Mouse (Mus musculus) thymus, adult 2 months (tissue): ENCODE measurements around the gene 9630041A04Rik. TPM values are rescaled to one million over a fixed set of nuclear protein-coding genes. Genes with fewer than 3 reads are reported as not detected.

Source experiments
- DNase-seq: peaks from one replicate; pipeline ENCODE4 v3.0.0; 2021
- H3K27ac ChIP-seq: fragments of 200-500 bp; 2 replicates; pipeline ENCODE4 v1.5.1; 2012; ENCODE audit warnings: low read length, control low read depth; ENCODE audit not compliant: control insufficient read depth, insufficient read depth
- H3K27me3 ChIP-seq: fragments of 200-500 bp; 2 replicates; pipeline ENCODE4 v1.6.1; 2012; ENCODE audit warnings: mild to moderate bottlenecking, low read length, moderate library complexity, mixed read lengths; ENCODE audit not compliant: control insufficient read depth, insufficient read depth
- H3K36me3 ChIP-seq: fragments of 200-500 bp; 2 replicates; pipeline ENCODE4 v1.6.1; 2012; ENCODE audit warnings: mild to moderate bottlenecking, low read length, moderate library complexity; ENCODE audit not compliant: control insufficient read depth, insufficient read depth
- H3K4me1 ChIP-seq: fragments of 200-500 bp; replicated peaks from 2 replicates; pipeline ENCODE4 v1.6.1; 2012; ENCODE audit warnings: low read length; ENCODE audit not compliant: control insufficient read depth, insufficient read depth
- H3K4me3 ChIP-seq: fragments of 200-500 bp; 2 replicates; pipeline ENCODE4 v1.5.1; 2012; ENCODE audit warnings: mild to moderate bottlenecking, low read length, control low read depth, moderate library complexity; ENCODE audit not compliant: control insufficient read depth, insufficient read depth
- CTCF ChIP-seq: fragments of 200-500 bp; IDR thresholded peaks from 2 replicates; pipeline ENCODE4 v1.5.1; 2012; ENCODE audit warnings: mild to moderate bottlenecking, control low read depth, low read length, moderate library complexity, borderline replicate concordance; ENCODE audit not compliant: control insufficient read depth, poor library complexity, insufficient read depth; ENCODE audit errors: extremely low read depth
- POLR2A ChIP-seq: fragments of 200-500 bp; IDR thresholded peaks from 2 replicates; pipeline ENCODE4 v1.6.1; 2012; ENCODE audit warnings: mild to moderate bottlenecking, low read length, control low read depth, moderate library complexity; ENCODE audit not compliant: control insufficient read depth, poor library complexity, insufficient read depth; ENCODE audit errors: extremely low read depth
- WGBS: fragments of 180-500 bp; shearing (Covaris S2); methylation state at CpG from one replicate; pipeline ENCODE4 v1.1.7; 2018; 5-methylcytosine and 5-hydroxymethylcytosine counted together
- polyA plus RNA-seq: library from polyadenylated mRNA; depleted of rRNA; stranded (reverse); fragments of >200 nt; gene quantifications from 2 replicates; pipeline ENCODE4 v1.2.3, GENCODE M21; 2012

Gene 9630041A04Rik
- polyA plus RNA-seq, 1 experiment, result not detected

GRCm38 (mm10) chr9:101939006-101939405 lies 77.4 kb downstream of the 9630041A04Rik start:
- H3K4me1 ChIP-seq, result no peaks in the 10 kb centered on the region
- no peak for DNase-seq

GRCm38 (mm10) chr9:101940182-101940581 lies 78.5 kb downstream of the 9630041A04Rik start:
- no peaks in the 10 kb centered on the region for H3K27me3 ChIP-seq
- no peaks in the 10 kb centered on the region for H3K36me3 ChIP-seq
- no peaks in the 10 kb centered on the region for H3K4me1 ChIP-seq
- H3K4me3 ChIP-seq, result no peak overlapping the region
- H3K27ac ChIP-seq, result no peak overlapping the region
- TF ChIP-seq CTCF (no peak), POLR2A (no peak)
- DNase-seq, result no peak
- whole genome bisulfite sequencing, result 59% methylated on average over 3 of the region's 3 CpGs

More at GRCm38 (mm10) chr9:101939006-101939405, 77.4 kb downstream of the 9630041A04Rik start:
- Histone ChIP-seq H3K4me3 (no peak overlapping the region), H3K27me3 (no peaks in the 10 kb centered on the region), H3K36me3 (no peaks in the 10 kb centered on the region), H3K27ac (no peak overlapping the region)
- TF ChIP-seq CTCF, result no peak
- no peak for TF ChIP-seq POLR2A
- 95% methylated on average over 5 of the region's 5 CpGs for WGBS

- Histone ChIP-seq H3K27ac (no peak overlapping the region), H3K36me3 (no peaks in the 10 kb centered on the region), H3K4me1 (no peaks in the 10 kb centered on the region), H3K4me3 (no peak overlapping the region), H3K27me3 (no peaks in the 10 kb centered on the region)
- DNase-seq, result no peak
- no peak for TF ChIP-seq POLR2A
- no peak for TF ChIP-seq CTCF
- 79% methylated on average over 9 of the region's 9 CpGs for WGBS
Measured at GRCm38 (mm10) chr9:101942058-101942669, 80.5 kb downstream of the 9630041A04Rik start.

GRCm38 (mm10) chr9:101945326-101945725 lies 83.7 kb downstream of the 9630041A04Rik start:
- Histone ChIP-seq H3K27ac (no peak overlapping the region), H3K4me1 (no peaks in the 10 kb centered on the region), H3K4me3 (no peak overlapping the region), H3K36me3 (no peaks in the 10 kb centered on the region), H3K27me3 (no peaks in the 10 kb centered on the region)
- DNase-seq, result no peak
- TF ChIP-seq POLR2A (no peak), CTCF (no peak)
- 86% methylated on average over 7 of the region's 7 CpGs for WGBS

- WGBS, result 88% methylated on average over 4 of the region's 4 CpGs
- H3K27me3 ChIP-seq, result no peaks in the 10 kb centered on the region
- TF ChIP-seq CTCF, result no peak
- no peak for TF ChIP-seq POLR2A
- H3K27ac ChIP-seq, result no peak overlapping the region
- H3K4me1 ChIP-seq, result no peaks in the 10 kb centered on the region
- no peak for DNase-seq
- H3K4me3 ChIP-seq, result no peak overlapping the region
- H3K36me3 ChIP-seq, result no peaks in the 10 kb centered on the region
Measured at GRCm38 (mm10) chr9:101945814-101946213, 84.2 kb downstream of the 9630041A04Rik start.

GRCm38 (mm10) chr9:101950101-101950500 lies 88.5 kb downstream of the 9630041A04Rik start:
- H3K27me3 ChIP-seq, result no peaks in the 10 kb centered on the region
- 36% methylated on average over 3 of the region's 3 CpGs for WGBS
- no peak for DNase-seq
- no peak for TF ChIP-seq CTCF
- no peak for TF ChIP-seq POLR2A
- H3K4me3 ChIP-seq, result no peak overlapping the region
- H3K36me3 ChIP-seq, result no peaks in the 10 kb centered on the region
- no peak overlapping the region for H3K27ac ChIP-seq
- no peaks in the 10 kb centered on the region for H3K4me1 ChIP-seq

- Histone ChIP-seq H3K4me3 (no peak overlapping the region), H3K27me3 (no peaks in the 10 kb centered on the region), H3K27ac (no peak overlapping the region), H3K4me1 (no peaks in the 10 kb centered on the region), H3K36me3 (no peaks in the 10 kb centered on the region)
- TF ChIP-seq CTCF (no peak), POLR2A (no peak)
- DNase-seq, result no peak
- WGBS, result 88% methylated on average over 4 of the region's 4 CpGs
Measured at GRCm38 (mm10) chr9:101954529-101954928, 92.9 kb downstream of the 9630041A04Rik start.

- no peak overlapping the region for H3K27ac ChIP-seq
- no peaks in the 10 kb centered on the region for H3K4me1 ChIP-seq
- H3K36me3 ChIP-seq, result no peaks in the 10 kb centered on the region
- H3K27me3 ChIP-seq, result no peaks in the 10 kb centered on the region
- WGBS, result 53% methylated on average over 4 of the region's 4 CpGs
- no peak for DNase-seq
- no peak overlapping the region for H3K4me3 ChIP-seq
- TF ChIP-seq CTCF (no peak), POLR2A (no peak)
Measured at GRCm38 (mm10) chr9:101956228-101956627, 94.6 kb downstream of the 9630041A04Rik start.
